Comparison of ENCODE assay signal across 10 mouse cellular contexts in genomic region chr2:180276851-180277259, GRCm38 (mm10). TPM values are rescaled to one million over a fixed set of nuclear protein-coding genes. Genes with fewer than 3 reads are reported as not detected.
A peak's percentile ranks its signal among the peaks of the same experiment; 100 is the strongest.
DNase-seq lines count a peak whose midpoint lies in the region; ATAC-seq and TF ChIP-seq lines count a peak whose summit lies in the region.
"Had no signal": no experiment of that assay in that cellular context is flagged by ENCODE, and none has a peak within 500 bp of the region (broad histone marks: within the 10 kb centered on the region; RNA-seq: fewer than 3 reads in every experiment).

No protein-coding gene starts in this region.

- no peak overlapping the region for H3K4me3 ChIP-seq in spleen, adult 2 months (ENCODE audit: extremely low read depth, insufficient read depth, insufficient read length)
- H3K4me3 ChIP-seq in forebrain, embryonic 14.5 days (ENCODE audit: low read depth, low read length) = no peak overlapping the region
- no peak overlapping the region for H3K4me3 ChIP-seq in forebrain, embryonic 12.5 days (replicated peaks)

- H3K4me2 ChIP-seq in forebrain, embryonic 14.5 days (ENCODE audit: low read length) = no peak overlapping the region
- no peak overlapping the region for H3K4me2 ChIP-seq in forebrain, embryonic 12.5 days

- no peak for ATAC-seq in forebrain, embryonic 14.5 days
- no peak for ATAC-seq in forebrain, embryonic 12.5 days (ENCODE audit: low FRiP score)

- TF ChIP-seq CTCF in spleen, adult 2 months (IDR thresholded peaks at IDR 0.05; ENCODE audit: extremely low read depth, insufficient read depth, insufficient read length, insufficient replicate concordance) = no peak

- no peak for TF ChIP-seq POLR2A in spleen, adult 2 months (IDR thresholded peaks at IDR 0.05; ENCODE audit: low read depth, low read length)

- peak overlapping the region; percentile 45 for H3K27ac ChIP-seq in spleen, adult 2 months (ENCODE audit: insufficient read depth, low read length)
- H3K27ac ChIP-seq in forebrain, embryonic 14.5 days (ENCODE audit: low read depth, low read length) = no peak overlapping the region
- no peak overlapping the region for H3K27ac ChIP-seq in forebrain, embryonic 12.5 days

- no peak overlapping the region for H3K9ac ChIP-seq in forebrain, embryonic 14.5 days (ENCODE audit: low read length)
- no peak overlapping the region for H3K9ac ChIP-seq in forebrain, embryonic 12.5 days

- no peaks in the 10 kb centered on the region for H3K27me3 ChIP-seq in spleen, adult 2 months (ENCODE audit: control insufficient read depth, insufficient read depth, low read length)
- H3K27me3 ChIP-seq in splenic B cell, adult 2 months (ENCODE audit: control insufficient read depth, insufficient read depth, low read length, poor library complexity, severe bottlenecking) = no peaks in the 10 kb centered on the region
- H3K27me3 ChIP-seq in forebrain, embryonic 14.5 days (replicated peaks; ENCODE audit: control insufficient read depth, insufficient read depth, low read length) = no peaks in the 10 kb centered on the region
- H3K27me3 ChIP-seq in forebrain, embryonic 12.5 days = peaks cover 20% of the 10 kb centered on the region

- no peaks in the 10 kb centered on the region for H3K9me3 ChIP-seq in forebrain, embryonic 14.5 days (replicated peaks; ENCODE audit: control insufficient read depth, low read length)
- H3K9me3 ChIP-seq in forebrain, embryonic 12.5 days = no peaks in the 10 kb centered on the region

- peaks cover 28% of the 10 kb centered on the region; the same call in 1 of the 2 replicates for H3K4me1 ChIP-seq in spleen, adult 2 months (ENCODE audit: control insufficient read depth, insufficient read depth, insufficient read length)
- peaks cover 12% of the 10 kb centered on the region for H3K4me1 ChIP-seq in forebrain, embryonic 14.5 days (ENCODE audit: control insufficient read depth, insufficient read depth, low read length)
- H3K4me1 ChIP-seq in forebrain, embryonic 12.5 days = peaks cover 17% of the 10 kb centered on the region

- 11% methylated on average over 8 of the region's 8 CpGs for WGBS in spleen, adult 2 months
- 73% methylated on average over 8 of the region's 8 CpGs for WGBS in forebrain, embryonic 14.5 days
- whole genome bisulfite sequencing in forebrain, embryonic 12.5 days = 67% methylated on average over 8 of the region's 8 CpGs

- no peaks in the 10 kb centered on the region for H3K36me3 ChIP-seq in spleen, adult 2 months (ENCODE audit: control insufficient read depth, insufficient read depth, low read length)
- no peaks in the 10 kb centered on the region for H3K36me3 ChIP-seq in splenic B cell, adult 2 months (ENCODE audit: control insufficient read depth, insufficient read depth, low read length, poor library complexity, severe bottlenecking)
- no peaks in the 10 kb centered on the region for H3K36me3 ChIP-seq in forebrain, embryonic 14.5 days (ENCODE audit: control insufficient read depth, insufficient read depth, low read length)
- H3K36me3 ChIP-seq in forebrain, embryonic 12.5 days (replicated peaks) = no peaks in the 10 kb centered on the region

- DNase-seq in spleen, adult 2 months (ENCODE audit: low read depth in 1 of 2, low spot score in 2 of 2) = peak; percentile 23 to 66
- DNase-seq in spleen, postnatal 4 days (ENCODE audit: low spot score in 2 of 2) = no peak
- DNase-seq in c-Kit-positive CD71-negative TER-119-negative erythroid progenitor cells, embryonic 14.5 days (ENCODE audit: low read depth) = peak; percentile 41
- peak; percentile 65 to 76 for DNase-seq in lung, adult 18-20 months
- DNase-seq in splenic B cell, adult 2 months (ENCODE audit: low read depth, low spot score) = peak; percentile 66
- no peak for DNase-seq in forebrain, embryonic 14.5 days (ENCODE audit: low spot score)
- DNase-seq in kidney, postnatal 36 days = no peak
- DNase-seq: retina, postnatal 1 day had no signal

RNA-seq across cellular contexts. Expression of gene Cables2, which starts 3.6 kb away (rescaled TPM):
- polyA plus RNA-seq in spleen, adult 2 months (2012; rRNA removed) = 40.9 and 56.9 TPM in 2 replicates
- 14.5 and 15.0 TPM in 2 replicates for polyA plus RNA-seq in forebrain, embryonic 14.5 days (2014; fragmentation: Nextera tagmentation; extraction: Ambion mirVana)
- polyA plus RNA-seq in forebrain, embryonic 12.5 days (2016; fragmentation: Nextera tagmentation; extraction: Ambion mirVana) = 17.7 and 20.8 TPM in 2 replicates

RNA-seq across cellular contexts. Expression of gene Rbbp8nl, which starts 12.8 kb away (rescaled TPM):
- not detected in 2 replicates for polyA plus RNA-seq in spleen, adult 2 months (2012; rRNA removed)
- not detected in 2 replicates for polyA plus RNA-seq in forebrain, embryonic 14.5 days (2014; fragmentation: Nextera tagmentation; extraction: Ambion mirVana)
- polyA plus RNA-seq in forebrain, embryonic 12.5 days (2016; fragmentation: Nextera tagmentation; extraction: Ambion mirVana) = 0.10 and 0.13 TPM in 2 replicates
- polyA plus RNA-seq: hindbrain, embryonic 11.5 days had no signal

RNA-seq across cellular contexts. Expression of gene Rps21, which starts 19.7 kb away (rescaled TPM):
- polyA plus RNA-seq in spleen, adult 2 months (2012; rRNA removed) = 2,793 and 4,124 TPM in 2 replicates
- polyA plus RNA-seq in forebrain, embryonic 14.5 days (2014; fragmentation: Nextera tagmentation; extraction: Ambion mirVana) = 376 and 523 TPM in 2 replicates
- polyA plus RNA-seq in forebrain, embryonic 12.5 days (2016; fragmentation: Nextera tagmentation; extraction: Ambion mirVana) = 464 and 488 TPM in 2 replicates

RNA-seq across cellular contexts. Expression of gene Lama5, which starts 51.2 kb away (rescaled TPM):
- 8.4 and 12.2 TPM in 2 replicates for polyA plus RNA-seq in spleen, adult 2 months (2012; rRNA removed)
- polyA plus RNA-seq in forebrain, embryonic 14.5 days (2014; fragmentation: Nextera tagmentation; extraction: Ambion mirVana) = 2.7 and 3.5 TPM in 2 replicates
- 4.9 and 5.1 TPM in 2 replicates for polyA plus RNA-seq in forebrain, embryonic 12.5 days (2016; fragmentation: Nextera tagmentation; extraction: Ambion mirVana)

RNA-seq across cellular contexts. Expression of gene Gata5, which starts 57.6 kb away (rescaled TPM):
- polyA plus RNA-seq in spleen, adult 2 months (2012; rRNA removed) = 0.12 and 0.26 TPM in 2 replicates
- not detected in 2 replicates for polyA plus RNA-seq in forebrain, embryonic 14.5 days (2014; fragmentation: Nextera tagmentation; extraction: Ambion mirVana)
- not detected in 2 replicates for polyA plus RNA-seq in forebrain, embryonic 12.5 days (2016; fragmentation: Nextera tagmentation; extraction: Ambion mirVana)
- polyA plus RNA-seq: hindbrain, embryonic 11.5 days had no signal

Comparison
In these comparisons a context has a peak if more than half of its experiments do, and no peak if none do; other contexts are left out.
1. DNase-seq: peak in spleen, adult 2 months (2 of 2), c-Kit-positive CD71-negative TER-119-negative erythroid progenitor cells, embryonic 14.5 days (single experiment), lung, adult 18-20 months (2 of 2) and splenic B cell, adult 2 months (single experiment); none in spleen, postnatal 4 days (0 of 2), forebrain, embryonic 14.5 days (single experiment) and kidney, postnatal 36 days (0 of 2).